Mouse (Mus musculus): ENCODE data around the gene Gm5726.
"Not testable (repeated sequence)": the region's sequence is repeated elsewhere in the genome, so short reads cannot be mapped to it uniquely, and the experiment has no call there.

The Gm5726 gene

DNA sequence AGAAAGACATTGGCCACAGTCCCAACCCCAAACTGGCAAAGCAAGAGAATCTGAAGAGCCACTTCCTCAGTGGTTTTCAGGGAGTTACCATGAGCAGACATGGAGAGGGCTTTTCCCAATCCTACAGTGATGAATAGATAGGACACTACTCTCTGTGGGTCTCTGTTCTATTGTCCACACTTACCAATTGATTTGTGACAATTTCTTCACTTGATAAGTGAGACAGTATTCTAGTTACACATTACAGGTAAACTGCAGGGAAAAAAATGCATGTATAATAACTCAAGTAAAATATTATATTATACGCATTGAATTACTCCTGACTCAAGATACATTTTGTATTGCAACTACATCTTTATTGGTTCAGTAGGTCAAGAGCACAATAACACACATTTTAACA is at the start of gene Gm5726:
TSS of gene Gm5726 (minus strand) at position 101 of the 400 bp plus-strand sequence.
- not testable (repeated sequence) for DNase-seq

DNA sequence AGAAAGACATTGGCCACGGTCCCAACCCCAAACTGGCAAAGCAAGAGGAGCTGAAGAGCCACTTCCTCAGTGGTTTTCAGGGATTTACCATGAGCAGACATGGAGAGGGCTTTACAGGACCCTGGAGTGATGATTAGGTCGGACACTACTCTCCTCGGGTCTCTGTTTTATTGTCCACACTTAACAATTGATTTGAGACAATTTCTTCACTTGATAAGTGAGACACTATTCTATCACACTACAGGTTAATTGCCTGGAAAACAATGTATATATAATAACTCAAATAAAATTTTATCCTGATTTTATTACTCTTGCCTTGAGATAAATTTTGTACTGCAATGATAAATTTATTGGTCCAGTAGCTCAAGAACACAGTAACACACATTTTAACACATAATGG is 30.6 kb upstream of the Gm5726 start, which contains the start of gene Gm4141:
TSS of gene Gm4141 (minus strand) at position 101 of the 400 bp plus-strand sequence.
- DNase-seq = not testable (repeated sequence)

DNA sequence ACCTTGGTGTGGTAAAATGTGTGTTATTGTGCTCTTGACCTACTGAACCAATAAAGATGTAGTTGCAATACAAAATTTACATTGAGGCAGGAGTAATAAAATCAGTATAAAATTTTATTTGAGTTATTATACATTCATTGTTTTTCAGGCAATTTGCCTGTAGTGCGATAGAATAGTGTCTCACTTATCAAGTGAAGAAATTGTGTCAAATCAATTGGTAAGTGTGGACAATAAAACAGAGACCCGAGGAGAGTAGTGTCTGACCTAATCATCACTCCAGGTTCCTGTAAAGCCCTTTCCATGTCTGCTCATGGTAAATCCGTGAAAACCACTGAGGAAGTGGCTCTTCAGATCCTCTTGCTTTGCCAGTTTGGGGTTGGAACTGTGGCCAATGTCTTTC is 12.0 kb downstream of the Gm5726 start, which contains the start of gene Vmn1r104:
TSS of gene Vmn1r104 (plus strand) at position 301 of the 400 bp plus-strand sequence.
- DNase-seq = not testable (repeated sequence)

DNA sequence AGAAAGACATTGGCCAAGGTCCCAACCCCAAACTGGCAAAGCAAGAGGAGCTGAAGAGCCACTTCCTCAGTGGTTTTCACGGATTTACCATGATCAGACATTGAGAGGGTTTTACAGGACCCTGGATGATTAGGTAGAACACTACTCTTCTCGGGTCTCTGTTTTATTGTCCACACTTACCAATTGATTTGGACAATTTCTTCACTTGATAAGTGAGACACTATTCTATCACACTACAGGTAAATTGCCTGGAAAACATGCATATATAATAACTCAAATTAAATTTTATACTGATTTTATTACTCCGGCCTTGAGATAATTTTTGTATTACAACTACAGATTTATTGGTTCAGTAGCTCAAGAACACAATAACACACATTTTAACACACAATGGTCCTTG is 35.1 kb downstream of the Gm5726 start, which contains the start of gene Vmn1r103:
TSS of gene Vmn1r103 (minus strand) at position 101 of the 400 bp plus-strand sequence.
- not testable (repeated sequence) for DNase-seq

Measured in thymus, postnatal 25 days (tissue).